ENCODE assay signal across 13 mouse cellular contexts in genomic region chr6:115897117-115897516, GRCm38 (mm10). TPM values are rescaled to one million over a fixed set of nuclear protein-coding genes. Genes with fewer than 3 reads are reported as not detected.
DNase-seq lines count a peak whose midpoint lies in the region; ATAC-seq and TF ChIP-seq lines count a peak whose summit lies in the region.
"Had no signal": no experiment of that assay in that cellular context is flagged by ENCODE, and none has a peak within 500 bp of the region (broad histone marks: within the 10 kb centered on the region; RNA-seq: fewer than 3 reads in every experiment).

No protein-coding gene starts in this region.

- 78% methylated on average over 4 of the region's 4 CpGs for WGBS in kidney, embryonic 15.5 days
- WGBS in bone marrow, adult 2 months, result 11% methylated on average over 4 of the region's 4 CpGs
- WGBS in macrophage (ENCODE audit: missing documents), result 41% methylated on average over 4 of the region's 4 CpGs

- no peak overlapping the region for H3K4me3 ChIP-seq in kidney, embryonic 15.5 days (replicated peaks)
- H3K4me3 ChIP-seq in bone marrow, adult 2 months (replicated peaks; ENCODE audit: control insufficient read depth, low read depth, low read length), result no peak overlapping the region
- H3K4me3 ChIP-seq in macrophage (ENCODE audit: inconsistent target), result no peak overlapping the region

- H3K9me3 ChIP-seq in kidney, embryonic 15.5 days (replicated peaks), result no peaks in the 10 kb centered on the region

- no peaks in the 10 kb centered on the region for H3K79me2 ChIP-seq in macrophage (ENCODE audit: inconsistent target)

- TF ChIP-seq CTCF in bone marrow, adult 2 months (IDR thresholded peaks at IDR 0.05; ENCODE audit: control insufficient read depth, insufficient read depth, low read length), result no peak

- TF ChIP-seq POLR2A in bone marrow, adult 2 months (IDR thresholded peaks at IDR 0.05; ENCODE audit: borderline replicate concordance, control insufficient read depth, low read depth, low read length), result no peak

- no peak for ATAC-seq in kidney, embryonic 15.5 days (replicated peaks; ENCODE audit: low FRiP score)
- ATAC-seq: Patski had no signal

- no peaks in the 10 kb centered on the region for H3K27me3 ChIP-seq in kidney, embryonic 15.5 days
- H3K27me3 ChIP-seq: Patski had no signal

- no peak for DNase-seq in kidney, adult 9 months
- peak; percentile 85 to 87 for DNase-seq in heart, adult 9 months (ENCODE audit: low spot score in 2 of 2)
- DNase-seq in embryo, embryonic 10 days (ENCODE audit: low spot score), result no peak
- no peak for DNase-seq in embryo, embryonic 11 days
- no peak for DNase-seq in spleen, postnatal 36 days (ENCODE audit: low spot score in 2 of 2)
- DNase-seq: cerebellum, adult 8-10 months had no signal

- 0 out of 2 replicates have a peak overlapping the region, but pooled peaks have one; percentile 6 for H3K27ac ChIP-seq in kidney, embryonic 15.5 days
- 0 out of 2 replicates have a peak overlapping the region, but pooled peaks have one; percentile 22 for H3K27ac ChIP-seq in bone marrow, adult 2 months (ENCODE audit: control insufficient read depth, insufficient read depth, low read depth, low read length, poor library complexity)
- H3K27ac ChIP-seq in macrophage, result 0 out of 2 replicates have a peak overlapping the region, but pooled peaks have one; percentile 4

- H3K4me1 ChIP-seq in kidney, embryonic 15.5 days, result peaks cover 11% of the 10 kb centered on the region
- peaks cover 3% of the 10 kb centered on the region for H3K4me1 ChIP-seq in bone marrow, adult 2 months (ENCODE audit: control insufficient read depth, insufficient read depth, low read length)

- peaks cover 53% of the 10 kb centered on the region for H3K36me3 ChIP-seq in kidney, embryonic 15.5 days
- H3K36me3 ChIP-seq in macrophage (ENCODE audit: inconsistent target), result no peaks in the 10 kb centered on the region

- no peak overlapping the region for H3K4me2 ChIP-seq in kidney, embryonic 15.5 days

- no peak overlapping the region for H3K9ac ChIP-seq in kidney, embryonic 15.5 days

RNA-seq across cellular contexts. Expression of gene Rho, which starts 34.4 kb away (rescaled TPM):
- 0.10 and 0.14 TPM in 2 replicates for polyA plus RNA-seq in kidney, embryonic 15.5 days (2015; fragmentation: Nextera tagmentation; extraction: Ambion mirVana)
- not detected in 2 replicates for polyA plus RNA-seq in bone marrow, adult 2 months (2011; ENCODE audit: insufficient read depth, insufficient read length, low replicate concordance, missing spikeins)
- 1 to 10 TPM in 6 of 26 experiments, under 1 TPM in 12, not detected in 8; 0.19 to 2.0 (median 0.68) TPM for total RNA-seq in macrophage (2018; cell fraction: chromatin; rRNA removed)
- total RNA-seq in macrophage (2018; cell fraction: cytosol; rRNA removed), result under 1 TPM in 5 of 26 experiments, not detected in 21; 0.03 to 0.13 (median 0.10) TPM
- 1 to 10 TPM in 5 of 26 experiments, under 1 TPM in 14, not detected in 7; 0.16 to 1.2 (median 0.54) TPM for total RNA-seq in macrophage (2018; cell fraction: nucleus; rRNA removed)
- polyA plus RNA-seq in macrophage (2018), result not detected in 3 replicates

RNA-seq across cellular contexts. Expression of gene Ift122, which starts 43.8 kb away (rescaled TPM):
- 32.0 and 36.9 TPM in 2 replicates for polyA plus RNA-seq in kidney, embryonic 15.5 days (2015; fragmentation: Nextera tagmentation; extraction: Ambion mirVana)
- 0.83 and 3.6 TPM in 2 replicates for polyA plus RNA-seq in bone marrow, adult 2 months (2011; ENCODE audit: insufficient read depth, insufficient read length, low replicate concordance, missing spikeins)
- total RNA-seq in macrophage (2018; cell fraction: chromatin; rRNA removed), result 10 to 100 TPM in 25 of 26 experiments, 1 to 10 TPM in 1; 7.8 to 51.2 (median 33.7) TPM
- 1 to 10 TPM; 4.5 to 8.2 (median 6.4) TPM for total RNA-seq in macrophage (2018; cell fraction: cytosol; rRNA removed)
- 10 to 100 TPM in 20 of 26 experiments, 1 to 10 TPM in 6; 5.9 to 35.6 (median 13.3) TPM for total RNA-seq in macrophage (2018; cell fraction: nucleus; rRNA removed)
- polyA plus RNA-seq in macrophage (2018), result 3.6 to 9.3 TPM (median 6.3 TPM) in 3 replicates

RNA-seq across cellular contexts. Expression of gene Mbd4, which starts 43.9 kb away (rescaled TPM):
- polyA plus RNA-seq in kidney, embryonic 15.5 days (2015; fragmentation: Nextera tagmentation; extraction: Ambion mirVana), result 21.3 and 21.7 TPM in 2 replicates
- polyA plus RNA-seq in bone marrow, adult 2 months (2011; ENCODE audit: insufficient read depth, insufficient read length, low replicate concordance, missing spikeins), result 9.4 and 11.3 TPM in 2 replicates
- total RNA-seq in macrophage (2018; cell fraction: chromatin; rRNA removed), result 10 to 100 TPM in 16 of 26 experiments, 1 to 10 TPM in 10; 1.9 to 39.9 (median 14.4) TPM
- 1 to 10 TPM; 1.4 to 7.7 (median 4.6) TPM for total RNA-seq in macrophage (2018; cell fraction: cytosol; rRNA removed)
- 10 to 100 TPM in 13 of 26 experiments, 1 to 10 TPM in 13; 1.5 to 33.5 (median 10.7) TPM for total RNA-seq in macrophage (2018; cell fraction: nucleus; rRNA removed)
- polyA plus RNA-seq in macrophage (2018), result 4.7 to 9.4 TPM (median 5.9 TPM) in 3 replicates

RNA-seq across cellular contexts. Expression of gene H1foo, which starts 47.6 kb away (rescaled TPM):
- polyA plus RNA-seq in kidney, embryonic 15.5 days (2015; fragmentation: Nextera tagmentation; extraction: Ambion mirVana), result not detected in 2 replicates
- polyA plus RNA-seq in bone marrow, adult 2 months (2011; ENCODE audit: insufficient read depth, insufficient read length, low replicate concordance, missing spikeins), result not detected in 2 replicates
- 1 to 10 TPM in 1 of 26 experiments, not detected in 25; 1.4 TPM for total RNA-seq in macrophage (2018; cell fraction: chromatin; rRNA removed)
- total RNA-seq in macrophage (2018; cell fraction: cytosol; rRNA removed), result under 1 TPM in 3 of 26 experiments, not detected in 23; 0.14 to 0.42 (median 0.19) TPM
- total RNA-seq in macrophage (2018; cell fraction: nucleus; rRNA removed), result under 1 TPM in 1 of 26 experiments, not detected in 25; 0.76 TPM
- not detected in 3 replicates for polyA plus RNA-seq in macrophage (2018)
- polyA plus RNA-seq: kidney, embryonic 16.5 days; limb, embryonic 11.5 days; Patski; small intestine, adult 2 months had no signal

RNA-seq across cellular contexts. Expression of gene Efcab12, which starts 58.9 kb away (rescaled TPM):
- polyA plus RNA-seq in kidney, embryonic 15.5 days (2015; fragmentation: Nextera tagmentation; extraction: Ambion mirVana), result 1.8 TPM in 2 replicates
- 0.38 TPM in 1 of 2 replicates, not detected in the other for polyA plus RNA-seq in bone marrow, adult 2 months (2011; ENCODE audit: insufficient read depth, insufficient read length, low replicate concordance, missing spikeins)
- 1 to 10 TPM in 4 of 26 experiments, under 1 TPM in 19, not detected in 3; 0.29 to 1.9 (median 0.69) TPM for total RNA-seq in macrophage (2018; cell fraction: chromatin; rRNA removed)
- under 1 TPM in 25 of 26 experiments, not detected in 1; 0.04 to 0.25 (median 0.11) TPM for total RNA-seq in macrophage (2018; cell fraction: cytosol; rRNA removed)
- 1 to 10 TPM in 3 of 26 experiments, under 1 TPM in 19, not detected in 4; 0.18 to 1.2 (median 0.63) TPM for total RNA-seq in macrophage (2018; cell fraction: nucleus; rRNA removed)
- polyA plus RNA-seq in macrophage (2018), result 0.16 to 0.32 TPM in 2 of 3 replicates, not detected in the other

Comparison
In these comparisons a context has a peak if more than half of its experiments do, and no peak if none do; other contexts are left out.
1. DNase-seq: peak in heart, adult 9 months (2 of 2); none in kidney, adult 9 months (single experiment), embryo, embryonic 10 days (single experiment), embryo, embryonic 11 days (single experiment) and spleen, postnatal 36 days (0 of 2).
2. Peak in every context shown above with its lines, with median percentiles within 50 percentile points of each other: H3K27ac ChIP-seq.